Mouse (Mus musculus): ENCODE results near the gene Trmt1l.

DNA sequence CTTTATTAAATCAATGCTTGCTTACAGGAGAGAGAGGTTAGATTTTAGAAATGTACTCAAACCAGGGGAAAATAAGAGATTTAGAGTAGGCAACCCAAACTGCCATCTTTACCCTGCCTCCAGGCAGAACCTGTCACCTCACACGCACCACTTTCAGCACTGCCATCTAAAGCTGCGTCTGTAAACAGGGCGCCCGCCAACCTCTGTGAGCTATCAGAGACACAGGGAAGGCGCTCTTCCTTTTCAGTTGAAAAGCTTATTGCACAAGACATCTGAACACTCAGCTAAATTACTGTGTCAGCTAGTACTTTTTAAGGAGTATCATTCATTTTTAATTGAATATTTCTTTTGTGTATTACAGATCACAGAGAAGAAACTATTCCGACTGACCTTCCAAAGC is 61.5 kb downstream of the Trmt1l start:
- TF ChIP-seq POLR2A (IDR thresholded peaks at IDR 0.05; ENCODE audit: insufficient read length, low read depth) = no peak
- TF ChIP-seq E2F4 (IDR thresholded peaks at IDR 0.05; ENCODE audit: insufficient read depth) = no peak
- TF ChIP-seq TCF3 (IDR thresholded peaks at IDR 0.05; ENCODE audit: insufficient read length, low read depth) = no peak
- TF ChIP-seq POLR2AphosphoS2 (IDR thresholded peaks at IDR 0.05; ENCODE audit: insufficient read length, low read depth) = no peak
- no peak for TF ChIP-seq MAX (IDR thresholded peaks at IDR 0.05; ENCODE audit: low read depth)
- TF ChIP-seq TCF12 (IDR thresholded peaks at IDR 0.05; ENCODE audit: insufficient read depth, poor library complexity, severe bottlenecking) = no peak
- TF ChIP-seq USF1 (IDR thresholded peaks at IDR 0.05; ENCODE audit: low read depth) = no peak
- no peak for TF ChIP-seq MYOG (IDR thresholded peaks at IDR 0.05; ENCODE audit: control insufficient read depth in 1 of 3, insufficient read depth in 1 of 3, insufficient read length in 2 of 3, low read depth in 2 of 3)
- TF ChIP-seq SRF (IDR thresholded peaks at IDR 0.05; ENCODE audit: control insufficient read depth, insufficient read length, low read depth) = no peak
- no peak for TF ChIP-seq CEBPB (IDR thresholded peaks at IDR 0.05; ENCODE audit: insufficient read depth, poor library complexity, severe bottlenecking)
